Mouse (Mus musculus): ENCODE data around the gene Plekhm3. TPM values are rescaled to one million over a fixed set of nuclear protein-coding genes. Genes with fewer than 3 reads are reported as not detected.
A peak's percentile ranks its signal among the peaks of the same experiment; 100 is the strongest.

Gene Plekhm3
- total RNA-seq, 1 experiment, result 9.8 TPM

- no peak for TF ChIP-seq HCFC1 (IDR thresholded peaks at IDR 0.05; ENCODE audit: borderline replicate concordance, insufficient read depth, low read length)
- TF ChIP-seq CHD2 (IDR thresholded peaks at IDR 0.05; ENCODE audit: low read depth, low read length), result no peak
- no peak for TF ChIP-seq MAFK (IDR thresholded peaks at IDR 0.05; ENCODE audit: insufficient read depth, low read depth, low read length)
- no peak for TF ChIP-seq ZNF384 (IDR thresholded peaks at IDR 0.05; ENCODE audit: low read depth, low read length)
- no peak for TF ChIP-seq ZC3H11A (IDR thresholded peaks at IDR 0.05; ENCODE audit: borderline replicate concordance, low read depth, low read length)
- H3K4me1 ChIP-seq (ENCODE audit: control insufficient read depth in 2 of 2, insufficient read depth in 2 of 2, low read length in 2 of 2, poor library complexity in 1 of 2), result no peaks in the 10 kb centered on the region
- H3K27ac ChIP-seq (ENCODE audit: insufficient read depth, low read depth, low read length, poor library complexity, severe bottlenecking), result no peak overlapping the region
- no peaks in the 10 kb centered on the region for H3K9me3 ChIP-seq (ENCODE audit: control insufficient read depth, insufficient read depth, low read depth, low read length)
- no peak overlapping the region for H3K9ac ChIP-seq (ENCODE audit: insufficient read depth, low read depth, low read length, poor library complexity, severe bottlenecking)
- in situ Hi-C loops (cut with MboI; ENCODE audit: low sequenced_read_pairs in 2 of 2, unreplicated experiment in 2 of 2), result no loop called here
- no peaks in the 10 kb centered on the region; the same call in 1 of the 2 replicates for H3K36me3 ChIP-seq (ENCODE audit: control insufficient read depth, insufficient read depth, low read length, poor library complexity, severe bottlenecking)
- DNase-seq (ENCODE audit: low read depth, low spot score), result no peak
- H3K4me3 ChIP-seq (ENCODE audit: insufficient read depth in 1 of 2, low read depth in 1 of 2, low read length in 2 of 2, poor library complexity in 1 of 2, severe bottlenecking in 1 of 2), result no peak overlapping the region
Measured at GRCm38 (mm10) chr1:64791826-64792225, 164.8 kb downstream of the Plekhm3 start.

- H3K4me1 ChIP-seq (ENCODE audit: control insufficient read depth in 2 of 2, insufficient read depth in 2 of 2, low read length in 2 of 2, poor library complexity in 1 of 2), result no peaks in the 10 kb centered on the region
- no peaks in the 10 kb centered on the region for H3K9me3 ChIP-seq (ENCODE audit: control insufficient read depth, insufficient read depth, low read depth, low read length)
- no peak overlapping the region for H3K9ac ChIP-seq (ENCODE audit: insufficient read depth, low read depth, low read length, poor library complexity, severe bottlenecking)
- DNase-seq (ENCODE audit: low read depth, low spot score), result no peak
- no peaks in the 10 kb centered on the region; the same call in 1 of the 2 replicates for H3K36me3 ChIP-seq (ENCODE audit: control insufficient read depth, insufficient read depth, low read length, poor library complexity, severe bottlenecking)
- no peak for TF ChIP-seq ZNF384 (IDR thresholded peaks at IDR 0.05; ENCODE audit: low read depth, low read length)
- no peak for TF ChIP-seq ZC3H11A (IDR thresholded peaks at IDR 0.05; ENCODE audit: borderline replicate concordance, low read depth, low read length)
- no peak overlapping the region for H3K4me3 ChIP-seq (ENCODE audit: insufficient read depth in 1 of 2, low read depth in 1 of 2, low read length in 2 of 2, poor library complexity in 1 of 2, severe bottlenecking in 1 of 2)
- in situ Hi-C loops (cut with MboI; ENCODE audit: low sequenced_read_pairs in 2 of 2, unreplicated experiment in 2 of 2), result no loop called here
- no peak overlapping the region; the same call in 1 of the 2 replicates for H3K27ac ChIP-seq (ENCODE audit: insufficient read depth, low read depth, low read length, poor library complexity, severe bottlenecking)
Measured at GRCm38 (mm10) chr1:64790806-64791790, 165.5 kb downstream of the Plekhm3 start.

GRCm38 (mm10) chr1:64787701-64788515, 168.7 kb downstream of the Plekhm3 start:
- in situ Hi-C loops (cut with MboI; ENCODE audit: low sequenced_read_pairs in 2 of 2, unreplicated experiment in 2 of 2), result no loop called here
- H3K9me3 ChIP-seq (ENCODE audit: control insufficient read depth, insufficient read depth, low read depth, low read length), result no peaks in the 10 kb centered on the region
- DNase-seq (ENCODE audit: low read depth, low spot score), result no peak
- H3K4me1 ChIP-seq (ENCODE audit: control insufficient read depth in 2 of 2, insufficient read depth in 2 of 2, low read length in 2 of 2, poor library complexity in 1 of 2), result no peaks in the 10 kb centered on the region
- TF ChIP-seq MAFK (IDR thresholded peaks at IDR 0.05; ENCODE audit: insufficient read depth, low read depth, low read length) (no peak), ZNF384 (IDR thresholded peaks at IDR 0.05; ENCODE audit: low read depth, low read length) (no peak), ZC3H11A (IDR thresholded peaks at IDR 0.05; ENCODE audit: borderline replicate concordance, low read depth, low read length) (no peak), CHD2 (IDR thresholded peaks at IDR 0.05; ENCODE audit: low read depth, low read length) (no peak), HCFC1 (IDR thresholded peaks at IDR 0.05; ENCODE audit: borderline replicate concordance, insufficient read depth, low read length) (no peak)
- no peak overlapping the region for H3K4me3 ChIP-seq (ENCODE audit: insufficient read depth in 1 of 2, low read depth in 1 of 2, low read length in 2 of 2, poor library complexity in 1 of 2, severe bottlenecking in 1 of 2)
- no peaks in the 10 kb centered on the region for H3K36me3 ChIP-seq (ENCODE audit: control insufficient read depth, insufficient read depth, low read length, poor library complexity, severe bottlenecking)
- no peak overlapping the region for H3K9ac ChIP-seq (ENCODE audit: insufficient read depth, low read depth, low read length, poor library complexity, severe bottlenecking)
- no peak overlapping the region for H3K27ac ChIP-seq (ENCODE audit: insufficient read depth, low read depth, low read length, poor library complexity, severe bottlenecking)

DNA sequence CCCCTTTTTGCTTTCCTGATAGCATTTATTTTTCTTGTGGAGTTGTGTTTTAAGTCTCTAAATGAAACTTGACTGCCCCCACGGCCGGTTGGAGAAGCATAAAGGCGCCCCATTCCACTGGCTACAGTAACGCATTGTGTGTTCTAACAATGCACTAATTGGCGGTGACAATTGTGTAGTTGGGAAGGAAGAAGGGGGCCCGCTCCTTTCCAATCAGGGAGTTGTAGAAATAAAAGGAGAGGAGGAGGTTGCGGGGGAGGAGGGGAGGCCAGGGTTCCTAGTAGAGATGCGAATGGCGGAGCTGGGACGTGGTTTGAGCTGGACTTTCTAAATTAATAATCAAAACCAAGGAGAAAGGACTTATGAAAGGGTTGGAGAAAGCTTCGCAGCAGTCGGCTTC, 176.8 kb downstream of the Plekhm3 start:
- Histone ChIP-seq H3K4me1 (ENCODE audit: control insufficient read depth in 2 of 2, insufficient read depth in 2 of 2, low read length in 2 of 2, poor library complexity in 1 of 2) (peaks cover 0 to 2% of the 10 kb centered on the region in 2 experiments; a peak in 1 of 4 replicates), H3K4me3 (ENCODE audit: insufficient read depth in 1 of 2, low read depth in 1 of 2, low read length in 2 of 2, poor library complexity in 1 of 2, severe bottlenecking in 1 of 2) (peak overlapping the region in 1 of 2 experiments; percentile 31; a peak in 2 of 4 replicates), H3K9ac (ENCODE audit: insufficient read depth, low read depth, low read length, poor library complexity, severe bottlenecking) (no peak overlapping the region), H3K36me3 (ENCODE audit: control insufficient read depth, insufficient read depth, low read length, poor library complexity, severe bottlenecking) (no peaks in the 10 kb centered on the region), H3K9me3 (ENCODE audit: control insufficient read depth, insufficient read depth, low read depth, low read length) (no peaks in the 10 kb centered on the region), H3K27ac (ENCODE audit: insufficient read depth, low read depth, low read length, poor library complexity, severe bottlenecking) (no peak overlapping the region)
- no peak for TF ChIP-seq MAFK (IDR thresholded peaks at IDR 0.05; ENCODE audit: insufficient read depth, low read depth, low read length)
- no peak for TF ChIP-seq HCFC1 (IDR thresholded peaks at IDR 0.05; ENCODE audit: borderline replicate concordance, insufficient read depth, low read length)
- no peak for TF ChIP-seq ZC3H11A (IDR thresholded peaks at IDR 0.05; ENCODE audit: borderline replicate concordance, low read depth, low read length)
- TF ChIP-seq CHD2 (IDR thresholded peaks at IDR 0.05; ENCODE audit: low read depth, low read length), result no peak
- no peak for TF ChIP-seq ZNF384 (IDR thresholded peaks at IDR 0.05; ENCODE audit: low read depth, low read length)
- in situ Hi-C loops (cut with MboI; ENCODE audit: low sequenced_read_pairs in 2 of 2, unreplicated experiment in 2 of 2), result no loop called here
- peak; percentile 20 for DNase-seq (ENCODE audit: low read depth, low spot score)
